Mouse (Mus musculus) bone marrow, adult 2 months (tissue): Measurements from ENCODE around the gene Ppia.

Experiments
- CTCF ChIP-seq: fragments of 200-500 bp; IDR thresholded peaks from 2 replicates; pipeline ENCODE4 v1.5.1; 2011; ENCODE audit warnings: low read length, control low read depth; ENCODE audit not compliant: control insufficient read depth, insufficient read depth
- POLR2A ChIP-seq: fragments of 200-500 bp; IDR thresholded peaks from 2 replicates; pipeline ENCODE4 v1.6.1; 2011; ENCODE audit warnings: low read depth, mild to moderate bottlenecking, control low read depth, low read length, borderline replicate concordance; ENCODE audit not compliant: control insufficient read depth

- TF ChIP-seq POLR2A (no peak), CTCF (no peak)
Observed at GRCm38 (mm10) chr11:6440171-6440570, 24.9 kb downstream of the Ppia start.
